ENCODE assay signal across 16 mouse cellular contexts in the genomic region with DNA sequence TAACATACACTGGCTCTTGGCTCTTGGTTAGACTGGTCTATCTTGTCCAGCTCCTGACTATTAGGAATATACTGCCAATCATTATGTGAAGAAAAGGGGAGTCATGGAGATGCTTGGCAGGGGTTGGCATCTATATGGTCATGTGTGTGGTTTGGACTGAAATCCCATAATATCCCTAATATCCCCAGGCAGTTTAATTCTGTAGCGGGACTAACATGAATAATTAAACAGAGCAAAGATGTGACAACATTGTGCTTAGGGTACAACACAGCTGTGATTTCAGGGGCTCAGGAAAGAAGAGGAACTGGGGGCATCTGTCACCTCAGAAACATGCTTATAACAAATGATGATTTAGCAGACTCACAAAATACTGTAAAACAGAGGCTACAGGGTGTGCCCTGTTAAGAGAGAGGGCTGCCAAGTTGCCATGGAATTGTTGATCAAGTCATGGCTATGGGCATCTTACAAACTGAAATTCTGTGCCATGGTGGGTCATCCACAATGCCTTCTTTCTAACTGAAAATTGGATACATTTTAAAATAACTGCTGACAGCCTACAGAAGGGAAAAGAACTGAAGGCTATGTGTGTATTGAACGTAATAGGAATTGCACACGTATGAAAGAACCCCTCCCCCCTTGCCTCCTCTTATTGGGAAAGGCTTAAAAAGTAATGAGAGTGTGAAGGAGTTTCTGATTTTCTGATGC. TPM values are rescaled to one million over a fixed set of nuclear protein-coding genes. Genes with fewer than 3 reads are reported as not detected.
DNase-seq lines count a peak whose midpoint lies in the region; ATAC-seq lines count a peak whose summit lies in the region.
"Had no signal": no experiment of that assay in that cellular context is flagged by ENCODE, and none has a peak within 500 bp of the region (broad histone marks: within the 10 kb centered on the region; RNA-seq: fewer than 3 reads in every experiment).

No protein-coding gene starts in this region.

- DNase-seq in forebrain, embryonic 11.5 days (ENCODE audit: low spot score), result no peak
- DNase-seq in forebrain, embryonic 10.5 days (ENCODE audit: extremely low spot score, low spot score), result no peak
- DNase-seq in hindbrain, embryonic 11.5 days (ENCODE audit: low spot score), result no peak
- no peak for DNase-seq in heart, postnatal 36 days
- DNase-seq in spleen, adult 18-20 months, result no peak
- no peak for DNase-seq in cerebellum, adult 11 months
- DNase-seq: cerebellum, adult 18-20 months; kidney, adult 2 months; kidney, postnatal 36 days; liver; lung, embryonic 14.5 days; thymus, adult 2 months had no signal

- no peaks in the 10 kb centered on the region for H3K27me3 ChIP-seq in forebrain, embryonic 11.5 days (ENCODE audit: control insufficient read depth, insufficient read depth, low read length)
- H3K27me3 ChIP-seq in forebrain, embryonic 10.5 days (ENCODE audit: poor library complexity, severe bottlenecking), result no peaks in the 10 kb centered on the region
- no peaks in the 10 kb centered on the region for H3K27me3 ChIP-seq in hindbrain, embryonic 11.5 days (ENCODE audit: control insufficient read depth, insufficient read depth, low read length)
- H3K27me3 ChIP-seq in midbrain, embryonic 12.5 days, result no peaks in the 10 kb centered on the region
- H3K27me3 ChIP-seq in neural tube, embryonic 15.5 days (replicated peaks), result no peaks in the 10 kb centered on the region
- H3K27me3 ChIP-seq: heart, embryonic 13.5 days had no signal

- H3K4me2 ChIP-seq in forebrain, embryonic 11.5 days (ENCODE audit: low read depth, low read length, severe bottlenecking), result no peak overlapping the region
- H3K4me2 ChIP-seq in hindbrain, embryonic 11.5 days (replicated peaks; ENCODE audit: low read depth, low read length), result no peak overlapping the region
- peak overlapping the region; percentile 33 for H3K4me2 ChIP-seq in midbrain, embryonic 12.5 days (replicated peaks)
- H3K4me2 ChIP-seq in neural tube, embryonic 15.5 days, result no peak overlapping the region
- H3K4me2 ChIP-seq: heart, embryonic 13.5 days; lung, embryonic 14.5 days had no signal

- no peak overlapping the region for H3K9ac ChIP-seq in forebrain, embryonic 11.5 days (ENCODE audit: low read length)
- no peak overlapping the region for H3K9ac ChIP-seq in hindbrain, embryonic 11.5 days (ENCODE audit: low read depth, low read length)
- H3K9ac ChIP-seq in midbrain, embryonic 12.5 days (replicated peaks), result no peak overlapping the region
- H3K9ac ChIP-seq in neural tube, embryonic 15.5 days (replicated peaks), result no peak overlapping the region
- H3K9ac ChIP-seq: heart, embryonic 13.5 days; lung, embryonic 14.5 days had no signal

- ATAC-seq in forebrain, embryonic 11.5 days (replicated peaks; ENCODE audit: low FRiP score), result peak; percentile 49; the same call in 1 of the 2 replicates
- peak; percentile 57 for ATAC-seq in hindbrain, embryonic 11.5 days (ENCODE audit: low FRiP score)
- peak; percentile 74 for ATAC-seq in midbrain, embryonic 12.5 days (ENCODE audit: low FRiP score, low read depth)
- ATAC-seq in neural tube, embryonic 15.5 days (ENCODE audit: low FRiP score), result no peak

- H3K9me3 ChIP-seq in forebrain, embryonic 11.5 days (ENCODE audit: control insufficient read depth, low read length), result no peaks in the 10 kb centered on the region
- H3K9me3 ChIP-seq in forebrain, embryonic 10.5 days, result no peaks in the 10 kb centered on the region
- H3K9me3 ChIP-seq in hindbrain, embryonic 11.5 days (ENCODE audit: control insufficient read depth, low read length), result no peaks in the 10 kb centered on the region
- H3K9me3 ChIP-seq in midbrain, embryonic 12.5 days, result no peaks in the 10 kb centered on the region
- no peaks in the 10 kb centered on the region for H3K9me3 ChIP-seq in neural tube, embryonic 15.5 days (replicated peaks)

- WGBS in forebrain, embryonic 11.5 days, result 69% methylated on average over 3 of the region's 3 CpGs
- WGBS in forebrain, embryonic 10.5 days, result 72% methylated on average over 3 of the region's 3 CpGs
- 78% methylated on average over 3 of the region's 3 CpGs for WGBS in hindbrain, embryonic 11.5 days
- WGBS in midbrain, embryonic 12.5 days, result 31% methylated on average over 3 of the region's 3 CpGs
- 49% methylated on average over 3 of the region's 3 CpGs for WGBS in neural tube, embryonic 15.5 days

- no peak overlapping the region for H3K4me3 ChIP-seq in forebrain, embryonic 11.5 days (ENCODE audit: low read depth, low read length)
- H3K4me3 ChIP-seq in forebrain, embryonic 10.5 days, result no peak overlapping the region
- H3K4me3 ChIP-seq in hindbrain, embryonic 11.5 days (ENCODE audit: low read depth, low read length), result no peak overlapping the region
- no peak overlapping the region for H3K4me3 ChIP-seq in midbrain, embryonic 12.5 days
- H3K4me3 ChIP-seq in neural tube, embryonic 15.5 days (replicated peaks), result no peak overlapping the region
- H3K4me3 ChIP-seq: heart, embryonic 13.5 days; myocyte had no signal

- H3K27ac ChIP-seq in forebrain, embryonic 11.5 days (ENCODE audit: low read depth, low read length), result no peak overlapping the region
- H3K27ac ChIP-seq in forebrain, embryonic 10.5 days, result no peak overlapping the region; the same call in 1 of the 2 replicates
- H3K27ac ChIP-seq in hindbrain, embryonic 11.5 days (ENCODE audit: low read depth, low read length), result no peak overlapping the region
- peak overlapping the region; percentile 55 for H3K27ac ChIP-seq in midbrain, embryonic 12.5 days (replicated peaks)
- H3K27ac ChIP-seq in neural tube, embryonic 15.5 days (replicated peaks), result 0 out of 2 replicates have a peak overlapping the region, but pooled peaks have one; percentile 7
- H3K27ac ChIP-seq: heart, embryonic 13.5 days had no signal

- intact Hi-C loops in heart, postnatal 36 days (cut with DNase I), result no loop called here

- H3K36me3 ChIP-seq in forebrain, embryonic 11.5 days (ENCODE audit: control insufficient read depth, insufficient read depth, low read length), result no peaks in the 10 kb centered on the region
- H3K36me3 ChIP-seq in forebrain, embryonic 10.5 days (replicated peaks), result no peaks in the 10 kb centered on the region
- no peaks in the 10 kb centered on the region for H3K36me3 ChIP-seq in hindbrain, embryonic 11.5 days (ENCODE audit: control insufficient read depth, insufficient read depth, low read length)
- no peaks in the 10 kb centered on the region for H3K36me3 ChIP-seq in midbrain, embryonic 12.5 days
- no peaks in the 10 kb centered on the region for H3K36me3 ChIP-seq in neural tube, embryonic 15.5 days
- H3K36me3 ChIP-seq: heart, embryonic 13.5 days had no signal

- H3K4me1 ChIP-seq in forebrain, embryonic 11.5 days (replicated peaks; ENCODE audit: control insufficient read depth, insufficient read depth, low read length), result no peaks in the 10 kb centered on the region
- H3K4me1 ChIP-seq in forebrain, embryonic 10.5 days, result peaks cover 11% of the 10 kb centered on the region
- H3K4me1 ChIP-seq in hindbrain, embryonic 11.5 days (replicated peaks; ENCODE audit: control insufficient read depth, insufficient read depth, low read length), result no peaks in the 10 kb centered on the region
- peaks cover 25% of the 10 kb centered on the region for H3K4me1 ChIP-seq in midbrain, embryonic 12.5 days
- peaks cover 10% of the 10 kb centered on the region; the same call in 1 of the 2 replicates for H3K4me1 ChIP-seq in neural tube, embryonic 15.5 days

RNA-seq across cellular contexts. Expression of a gene that starts 33.1 kb away (rescaled TPM):
- 314 and 331 TPM in 2 replicates for polyA plus RNA-seq in forebrain, embryonic 11.5 days (2014; fragmentation: Nextera tagmentation; extraction: Ambion mirVana)
- 128 and 131 TPM in 2 replicates for polyA plus RNA-seq in forebrain, embryonic 10.5 days (2016; fragmentation: Nextera tagmentation; extraction: Ambion mirVana)
- 407 and 453 TPM in 2 replicates for polyA plus RNA-seq in hindbrain, embryonic 11.5 days (2014; fragmentation: Nextera tagmentation; extraction: Ambion mirVana)
- polyA plus RNA-seq in midbrain, embryonic 12.5 days (2016; fragmentation: Nextera tagmentation; extraction: Ambion mirVana), result 321 and 361 TPM in 2 replicates
- 145 and 159 TPM in 2 replicates for polyA plus RNA-seq in neural tube, embryonic 15.5 days (2015; fragmentation: Nextera tagmentation; extraction: Ambion mirVana)
- total RNA-seq in heart, postnatal 36 days (2021), result 10 to 100 TPM; 39.9 to 48.3 TPM

Comparison
In these comparisons a context has a peak if more than half of its experiments do, and no peak if none do; other contexts are left out.
1. H3K27ac ChIP-seq: peak in midbrain, embryonic 12.5 days (single experiment) and neural tube, embryonic 15.5 days (single experiment); none in forebrain, embryonic 11.5 days (single experiment), forebrain, embryonic 10.5 days (single experiment) and hindbrain, embryonic 11.5 days (single experiment).